Mouse (Mus musculus) stomach, embryonic 15.5 days (tissue): Measurements from ENCODE around the gene Rflna. TPM values are rescaled to one million over a fixed set of nuclear protein-coding genes. Genes with fewer than 3 reads are reported as not detected.

Source experiments
- ATAC-seq: fragments of 200-750 bp; cut with Nextera tagmentation; 2 replicates; pipeline ENCODE4 v1.8.0; 2017; ENCODE audit warnings: low read depth, moderate number of reproducible peaks, moderate TSS enrichment; ENCODE audit not compliant: insufficient read depth, low FRiP score
- H3K27ac ChIP-seq: fragments of 300-500 bp; sonication (generic); 2 replicates; pipeline ENCODE4 v1.5.1; 2015; ENCODE audit warnings: mild to moderate bottlenecking, inconsistent platforms
- H3K27me3 ChIP-seq: fragments of 300-500 bp; sonication (generic); replicated peaks from 2 replicates; pipeline ENCODE4 v1.6.1; 2015; ENCODE audit warnings: inconsistent platforms
- H3K36me3 ChIP-seq: fragments of 300-500 bp; sonication (generic); 2 replicates; pipeline ENCODE4 v1.6.1; 2015; ENCODE audit warnings: inconsistent platforms
- H3K4me1 ChIP-seq: fragments of 300-500 bp; sonication (generic); 2 replicates; pipeline ENCODE4 v1.6.1; 2015; ENCODE audit warnings: inconsistent platforms
- H3K4me2 ChIP-seq: fragments of 300-500 bp; sonication (generic); 2 replicates; pipeline ENCODE4 v1.6.1; 2015; ENCODE audit warnings: mild to moderate bottlenecking, inconsistent platforms
- H3K4me3 ChIP-seq: fragments of 300-500 bp; sonication (generic); replicated peaks from 2 replicates; pipeline ENCODE4 v1.5.1; 2015; ENCODE audit warnings: inconsistent platforms
- H3K9ac ChIP-seq: fragments of 300-500 bp; sonication (generic); 2 replicates; pipeline ENCODE4 v1.6.1; 2015; ENCODE audit warnings: inconsistent platforms
- H3K9me3 ChIP-seq: fragments of 300-500 bp; sonication (generic); 2 replicates; pipeline ENCODE4 v1.6.1; 2016; ENCODE audit warnings: inconsistent platforms
- WGBS: fragments of 180-500 bp; shearing (Covaris S2); methylation state at CpG from one replicate; pipeline ENCODE4 v1.1.7; 2015; 5-methylcytosine and 5-hydroxymethylcytosine counted together
- polyA plus RNA-seq: library from polyadenylated mRNA; unstranded; fragments of >200 nt; fragmentation: Nextera tagmentation; extraction: Ambion mirVana; gene quantifications from 2 replicates; pipeline ENCODE4 v1.2.1, GENCODE M21; 2015

Rflna gene
- polyA plus RNA-seq, 1 experiment from 2014 or later = 3.6 TPM

DNA sequence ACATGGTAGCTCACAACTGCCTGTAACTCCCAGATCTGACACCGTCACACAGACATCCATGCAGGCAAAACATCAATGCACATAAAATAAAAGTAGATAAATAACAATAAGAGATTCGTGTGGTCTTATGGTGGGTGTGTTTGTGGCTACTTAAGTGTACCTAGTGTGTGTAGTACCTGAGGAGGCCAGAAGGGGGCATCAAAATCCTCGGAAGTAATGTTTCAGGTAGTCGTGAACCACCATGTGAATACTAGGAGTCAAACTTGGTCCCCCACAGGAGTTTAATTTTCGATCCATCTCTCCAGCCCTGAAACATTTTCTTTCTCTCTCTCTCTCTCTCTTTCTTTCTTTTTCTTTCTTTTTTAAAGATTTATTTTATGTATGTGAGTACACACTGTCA lies 16.8 kb upstream of the Rflna start:
- no peak overlapping the region for H3K4me2 ChIP-seq
- H3K27me3 ChIP-seq = no peaks in the 10 kb centered on the region
- no peaks in the 10 kb centered on the region for H3K36me3 ChIP-seq
- H3K9ac ChIP-seq = no peak overlapping the region
- WGBS = 87% methylated on average over 5 of the region's 5 CpGs
- no peaks in the 10 kb centered on the region for H3K4me1 ChIP-seq
- no peaks in the 10 kb centered on the region for H3K9me3 ChIP-seq
- no peak for ATAC-seq
- no peak overlapping the region for H3K27ac ChIP-seq
- no peak overlapping the region for H3K4me3 ChIP-seq

DNA sequence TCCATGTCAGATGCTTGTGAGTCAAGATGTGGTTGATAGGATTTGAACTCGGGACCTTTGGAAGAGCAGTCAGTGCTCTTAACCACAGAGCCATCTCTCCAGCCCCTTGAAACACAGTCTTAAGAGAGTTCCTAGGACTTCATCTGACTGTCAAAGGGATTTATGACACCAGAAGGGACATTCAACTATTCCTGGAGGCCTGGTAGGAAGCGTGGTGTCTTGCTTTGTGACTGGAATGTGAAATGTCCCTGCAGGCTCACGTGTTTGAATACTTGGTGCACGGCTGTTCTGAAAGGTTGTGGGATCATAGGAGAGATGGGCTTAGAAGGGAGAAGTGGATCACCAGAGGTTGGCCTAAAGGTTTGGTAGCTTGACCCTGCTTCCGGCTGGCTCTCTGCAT lies 16.4 kb upstream of the Rflna start:
- Histone ChIP-seq H3K4me1 (no peaks in the 10 kb centered on the region), H3K4me2 (no peak overlapping the region), H3K9ac (no peak overlapping the region), H3K36me3 (no peaks in the 10 kb centered on the region), H3K27me3 (no peaks in the 10 kb centered on the region), H3K4me3 (no peak overlapping the region), H3K27ac (no peak overlapping the region), H3K9me3 (no peaks in the 10 kb centered on the region)
- no peak for ATAC-seq
- WGBS = 86% methylated on average over 5 of the region's 5 CpGs

DNA sequence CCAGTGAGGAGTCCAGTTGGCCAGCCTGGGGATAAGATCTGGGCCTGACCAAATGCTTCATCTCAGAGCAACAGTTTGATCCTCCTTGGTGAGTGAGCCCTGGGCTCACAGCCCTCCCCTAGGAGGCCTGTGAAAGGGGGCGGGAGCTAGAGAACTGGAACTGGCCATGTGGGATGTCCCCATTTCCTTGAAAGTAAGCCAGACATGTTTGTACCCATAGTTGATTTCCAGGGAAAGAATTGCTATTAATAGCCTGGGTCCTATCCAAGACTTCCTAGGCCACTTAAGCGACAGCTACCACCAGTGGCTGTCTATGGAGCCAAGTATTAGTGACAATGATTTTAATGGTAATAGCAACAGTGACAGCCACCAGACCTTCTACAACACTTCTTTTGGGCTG lies 13.3 kb upstream of the Rflna start:
- no peaks in the 10 kb centered on the region for H3K4me1 ChIP-seq
- H3K36me3 ChIP-seq = no peaks in the 10 kb centered on the region
- no peak overlapping the region for H3K27ac ChIP-seq
- H3K9me3 ChIP-seq = no peaks in the 10 kb centered on the region
- WGBS = 85% methylated on average over 2 of the region's 2 CpGs
- no peak overlapping the region for H3K4me2 ChIP-seq
- no peaks in the 10 kb centered on the region for H3K27me3 ChIP-seq
- H3K4me3 ChIP-seq = no peak overlapping the region
- no peak for ATAC-seq
- H3K9ac ChIP-seq = no peak overlapping the region

GRCm38 (mm10) chr5:124992323-124992722 lies 10.7 kb upstream of the Rflna start:
- H3K4me2 ChIP-seq = no peak overlapping the region
- H3K27me3 ChIP-seq = no peaks in the 10 kb centered on the region

GRCm38 (mm10) chr5:124992891-124993290 lies 10.1 kb upstream of the Rflna start:
- ATAC-seq = no peak
- WGBS = 54% methylated on average over 11 of the region's 11 CpGs
- H3K4me1 ChIP-seq = no peaks in the 10 kb centered on the region
- no peak overlapping the region for H3K4me2 ChIP-seq
- H3K9ac ChIP-seq = no peak overlapping the region
- H3K9me3 ChIP-seq = no peaks in the 10 kb centered on the region
- H3K36me3 ChIP-seq = no peaks in the 10 kb centered on the region
- no peaks in the 10 kb centered on the region for H3K27me3 ChIP-seq
- no peak overlapping the region for H3K4me3 ChIP-seq
- H3K27ac ChIP-seq = peak overlapping the region; percentile 65

More at GRCm38 (mm10) chr5:124992323-124992722, 10.7 kb upstream of the Rflna start:
- Histone ChIP-seq H3K27ac (peak overlapping the region; percentile 65), H3K4me1 (no peaks in the 10 kb centered on the region), H3K9ac (no peak overlapping the region), H3K4me3 (no peak overlapping the region), H3K9me3 (no peaks in the 10 kb centered on the region), H3K36me3 (no peaks in the 10 kb centered on the region)
- no peak for ATAC-seq
- WGBS = 63% methylated on average over 8 of the region's 8 CpGs

GRCm38 (mm10) chr5:124996816-124997215 lies 6.2 kb upstream of the Rflna start:
- no peaks in the 10 kb centered on the region for H3K27me3 ChIP-seq
- no peak overlapping the region for H3K9ac ChIP-seq
- H3K27ac ChIP-seq = no peak overlapping the region
- no peak overlapping the region for H3K4me3 ChIP-seq
- H3K4me1 ChIP-seq = no peaks in the 10 kb centered on the region
- H3K36me3 ChIP-seq = no peaks in the 10 kb centered on the region
- WGBS = 53% methylated on average over 6 of the region's 6 CpGs
- no peak for ATAC-seq
- no peak overlapping the region for H3K4me2 ChIP-seq
- H3K9me3 ChIP-seq = no peaks in the 10 kb centered on the region

DNA sequence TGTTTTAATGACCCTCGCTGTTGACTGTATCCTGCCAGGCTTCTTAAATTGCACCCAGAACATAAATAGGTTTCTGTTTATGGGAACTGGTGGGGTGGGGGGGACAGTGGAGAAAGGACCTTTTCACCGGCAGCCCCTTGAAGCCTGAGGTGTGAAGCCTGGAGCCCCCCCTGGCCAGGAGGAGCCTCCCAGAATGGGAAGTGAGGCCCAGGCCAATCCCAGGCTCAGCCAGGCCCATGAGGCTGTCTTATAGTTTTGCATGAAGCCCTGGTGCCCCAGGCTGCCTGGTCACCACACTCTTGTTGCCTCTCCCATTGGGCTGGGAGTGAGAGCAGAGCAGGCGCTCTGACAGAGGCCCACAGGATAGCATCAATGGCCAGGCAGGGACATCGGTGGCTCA lies 5.1 kb upstream of the Rflna start:
- Histone ChIP-seq H3K9me3 (no peaks in the 10 kb centered on the region), H3K9ac (no peak overlapping the region), H3K4me1 (peaks cover 4% of the 10 kb centered on the region; the same call in 1 of the 2 replicates), H3K4me2 (no peak overlapping the region), H3K27ac (no peak overlapping the region), H3K36me3 (no peaks in the 10 kb centered on the region), H3K4me3 (no peak overlapping the region), H3K27me3 (no peaks in the 10 kb centered on the region)
- 88% methylated on average over 4 of the region's 4 CpGs for WGBS
- ATAC-seq = no peak

- Histone ChIP-seq H3K27ac (no peak overlapping the region), H3K4me1 (peaks cover 22% of the 10 kb centered on the region), H3K9ac (no peak overlapping the region), H3K9me3 (no peaks in the 10 kb centered on the region), H3K27me3 (peaks cover 11% of the 10 kb centered on the region), H3K4me2 (no peak overlapping the region), H3K4me3 (no peak overlapping the region), H3K36me3 (no peaks in the 10 kb centered on the region)
- ATAC-seq = no peak
- 73% methylated on average over 10 of the region's 10 CpGs for WGBS
Observed at GRCm38 (mm10) chr5:125000756-125001250, 2.2 kb upstream of the Rflna start.

DNA sequence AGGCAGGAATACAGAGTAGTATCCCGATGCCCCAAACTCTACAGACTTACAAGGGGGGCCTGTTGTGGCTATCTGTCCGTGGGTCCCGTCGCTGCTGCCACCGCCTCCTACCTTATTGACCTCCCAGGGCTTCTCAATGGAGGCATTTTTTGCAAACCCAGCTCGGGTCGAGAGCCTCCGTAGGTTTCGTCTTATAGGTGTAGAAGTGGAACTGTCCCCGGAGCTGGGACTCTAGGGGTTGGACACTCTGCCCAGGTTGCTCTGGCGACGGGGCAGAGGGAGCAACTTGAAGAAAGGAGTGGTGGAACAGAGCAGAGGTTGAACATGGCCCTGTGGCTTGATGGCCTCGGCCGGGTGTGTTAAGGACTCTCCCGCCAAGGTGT lies 843 bp downstream of the Rflna start:
- peak overlapping the region; percentile 45 for H3K4me3 ChIP-seq
- WGBS = 11% methylated on average over 15 of the region's 15 CpGs
- no peak overlapping the region for H3K27ac ChIP-seq
- peak overlapping the region; percentile 80 for H3K4me2 ChIP-seq
- peaks cover 11% of the 10 kb centered on the region for H3K27me3 ChIP-seq
- H3K9me3 ChIP-seq = no peaks in the 10 kb centered on the region
- no peak for ATAC-seq
- no peak overlapping the region for H3K9ac ChIP-seq
- H3K36me3 ChIP-seq = no peaks in the 10 kb centered on the region
- peaks cover 38% of the 10 kb centered on the region for H3K4me1 ChIP-seq

DNA sequence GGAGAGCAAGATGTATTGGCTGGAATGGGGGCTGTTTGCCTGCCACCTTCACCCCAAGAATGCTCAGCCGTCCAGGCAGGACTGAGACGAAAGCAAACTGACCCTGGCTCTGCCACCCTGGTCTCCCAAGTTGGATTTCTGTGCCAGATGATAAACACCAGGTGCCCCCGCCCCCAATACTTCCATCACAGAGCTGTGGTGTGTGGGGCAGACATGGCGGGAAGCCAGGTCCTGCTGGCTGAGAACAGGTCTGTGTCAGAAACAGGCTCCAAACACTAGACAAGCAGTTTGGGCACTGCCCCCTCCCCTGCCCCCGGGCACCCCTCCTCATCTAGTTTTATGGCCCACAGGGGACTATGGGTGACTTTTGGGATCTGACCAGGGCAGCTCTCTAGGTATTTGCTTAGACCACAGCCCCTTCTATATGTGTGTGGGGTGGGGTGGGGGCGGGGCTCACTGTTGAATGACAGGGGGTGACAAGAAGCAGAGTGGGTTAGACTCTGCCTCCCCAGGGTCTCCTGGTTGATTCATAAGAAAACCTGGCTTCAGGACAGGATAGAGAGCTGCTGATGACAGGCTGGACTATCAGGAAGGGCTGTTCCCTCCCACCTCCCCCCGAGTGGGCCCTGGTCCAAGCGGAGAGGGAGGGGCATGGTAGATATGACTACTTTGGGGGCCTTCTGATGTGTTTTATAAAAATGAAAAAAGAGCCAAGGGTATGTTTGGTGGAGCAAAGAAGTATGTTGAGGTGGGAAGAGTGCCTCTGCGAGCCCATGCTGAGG lies 3.0 kb downstream of the Rflna start:
- no peak overlapping the region for H3K27ac ChIP-seq
- H3K4me3 ChIP-seq = no peak overlapping the region
- H3K9ac ChIP-seq = no peak overlapping the region
- peaks cover 38% of the 10 kb centered on the region for H3K4me1 ChIP-seq
- no peak for ATAC-seq
- 46% methylated on average over 9 of the region's 9 CpGs for WGBS
- H3K4me2 ChIP-seq = no peak overlapping the region
- 0 out of 2 replicates have a peak, but pooled peaks cover 1% of the 10 kb centered on the region for H3K36me3 ChIP-seq
- H3K27me3 ChIP-seq = peaks cover 11% of the 10 kb centered on the region
- no peaks in the 10 kb centered on the region for H3K9me3 ChIP-seq

DNA sequence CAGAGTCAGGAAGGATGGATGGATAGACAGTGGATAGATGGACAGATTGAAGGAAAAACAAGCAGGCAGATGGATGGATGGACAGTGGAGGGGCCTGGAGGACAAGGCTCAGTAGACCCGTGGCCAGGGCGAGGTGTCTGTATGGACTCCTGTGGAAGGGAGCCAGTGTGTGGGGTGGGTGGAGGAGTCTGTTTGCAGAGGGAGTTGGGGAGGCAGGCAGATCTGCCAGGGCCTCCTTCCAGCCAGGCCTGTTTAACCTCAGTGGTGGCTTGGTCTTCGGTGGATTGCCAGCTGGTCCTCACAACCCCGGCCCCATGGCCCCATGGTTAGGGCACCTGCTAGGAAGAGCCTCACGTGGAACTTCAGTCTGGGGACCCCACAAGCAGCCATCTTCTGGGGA lies 3.9 kb downstream of the Rflna start:
- H3K4me2 ChIP-seq = no peak overlapping the region
- 51% methylated on average over 5 of the region's 5 CpGs for WGBS
- no peak overlapping the region for H3K9ac ChIP-seq
- no peaks in the 10 kb centered on the region for H3K9me3 ChIP-seq
- peaks cover 38% of the 10 kb centered on the region for H3K4me1 ChIP-seq
- H3K27ac ChIP-seq = no peak overlapping the region
- H3K27me3 ChIP-seq = peaks cover 11% of the 10 kb centered on the region
- H3K4me3 ChIP-seq = no peak overlapping the region
- H3K36me3 ChIP-seq = 0 out of 2 replicates have a peak, but pooled peaks cover 4% of the 10 kb centered on the region
- ATAC-seq = no peak

GRCm38 (mm10) chr5:125011166-125011565 lies 8.1 kb downstream of the Rflna start:
- Histone ChIP-seq H3K9ac (no peak overlapping the region), H3K36me3 (peaks cover 7% of the 10 kb centered on the region; the same call in 1 of the 2 replicates)
- no peak for ATAC-seq

More at GRCm38 (mm10) chr5:125011166-125011565, 8.1 kb downstream of the Rflna start:
- Histone ChIP-seq H3K9me3 (no peaks in the 10 kb centered on the region), H3K4me2 (no peak overlapping the region), H3K27me3 (no peaks in the 10 kb centered on the region), H3K27ac (no peak overlapping the region), H3K4me1 (peaks cover 12% of the 10 kb centered on the region), H3K4me3 (no peak overlapping the region)
- 92% methylated on average over 24 of the region's 24 CpGs for WGBS
